Mouse (Mus musculus) G1E-ER4 (cell line): Measurements from ENCODE around the gene Rbks. TPM values are rescaled to one million over a fixed set of nuclear protein-coding genes. Genes with fewer than 3 reads are reported as not detected.

Experiments used
- GATA1 ChIP-seq: IDR thresholded peaks from one replicate; pipeline ENCODE4 v1.8.0; 2012; ENCODE audit warnings: low read length, inconsistent platforms
- polyA plus RNA-seq: library from polyadenylated mRNA; stranded (reverse); fragments of >175 nt; gene quantifications from 2 replicates; pipeline ENCODE4 v1.2.3, GENCODE M21; 2012

Gene Rbks
- polyA plus RNA-seq, 1 experiment, result 7.9 TPM

DNA sequence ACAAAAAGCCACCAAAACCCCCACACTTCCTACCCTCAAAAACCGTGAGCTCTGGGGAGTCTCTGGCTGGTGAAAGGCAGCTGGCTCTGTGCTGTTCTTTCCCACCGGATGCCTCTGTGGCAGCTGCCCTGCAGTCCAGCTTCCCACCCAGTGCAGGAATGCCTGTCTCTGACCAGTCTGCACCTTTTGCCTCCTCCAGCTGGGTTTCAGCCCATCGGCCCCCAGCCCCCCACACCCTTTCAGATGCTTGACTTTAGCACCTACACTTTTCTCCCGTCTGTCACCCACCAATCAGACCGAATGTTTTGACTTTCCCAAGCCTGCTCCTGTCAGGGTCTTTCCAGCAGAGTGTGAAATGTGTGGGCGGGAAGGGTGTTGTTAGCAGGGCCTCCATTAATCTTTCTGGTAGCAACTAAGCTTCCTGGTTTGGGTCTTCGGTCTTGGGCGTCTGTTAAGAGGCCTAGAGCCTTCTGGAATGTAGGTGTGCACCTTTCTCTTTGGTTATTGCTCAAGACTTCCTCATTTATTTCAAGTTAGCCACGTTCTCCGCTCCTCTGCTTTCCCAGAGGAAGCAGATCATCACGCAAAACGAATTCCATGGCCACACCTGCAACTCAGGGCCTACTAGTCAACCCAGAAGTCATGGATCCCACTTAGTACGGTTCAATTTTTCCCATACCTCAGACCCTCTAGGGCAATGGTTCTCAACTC lies 86.9 kb downstream of the Rbks start:
- TF ChIP-seq GATA1, result no peak

DNA sequence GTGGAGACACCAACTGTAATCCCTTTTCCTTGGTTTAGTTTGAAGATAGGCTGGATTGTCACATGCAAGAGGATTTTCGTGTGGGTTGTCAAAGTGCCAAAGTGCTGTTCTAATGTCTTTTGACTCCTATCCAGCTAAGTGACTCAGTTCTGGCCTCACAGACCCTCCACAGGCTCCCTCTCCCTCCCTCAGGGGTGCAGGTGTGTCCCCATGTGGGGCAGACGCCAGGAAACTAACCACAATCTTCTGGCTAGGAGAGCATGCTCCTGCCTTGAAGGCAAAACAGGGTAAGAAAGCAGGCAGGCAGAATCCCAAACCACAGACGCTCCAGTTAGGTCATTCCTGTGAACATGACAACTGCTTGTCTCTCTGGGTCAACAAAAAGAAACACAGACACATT lies 91.3 kb downstream of the Rbks start:
- no peak for TF ChIP-seq GATA1

DNA sequence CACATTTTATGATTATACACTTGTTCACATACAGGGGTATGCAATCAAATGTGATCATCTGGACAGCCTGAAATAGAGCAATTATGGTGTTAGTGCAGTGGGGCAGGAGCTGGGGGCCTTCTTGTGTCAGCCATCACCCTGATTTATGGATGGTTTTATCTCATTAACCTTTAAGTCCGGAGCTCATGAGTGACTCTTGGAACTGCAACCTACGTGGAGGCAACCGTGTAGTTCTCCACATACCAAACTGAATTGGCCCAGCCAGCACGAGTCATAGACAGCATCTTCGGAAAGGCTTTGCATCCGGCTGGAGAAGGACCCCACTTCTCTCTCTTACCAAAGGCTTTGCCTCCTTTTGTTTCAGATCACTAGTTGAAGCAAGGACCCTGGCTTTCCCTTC lies 93.7 kb downstream of the Rbks start:
- no peak for TF ChIP-seq GATA1

DNA sequence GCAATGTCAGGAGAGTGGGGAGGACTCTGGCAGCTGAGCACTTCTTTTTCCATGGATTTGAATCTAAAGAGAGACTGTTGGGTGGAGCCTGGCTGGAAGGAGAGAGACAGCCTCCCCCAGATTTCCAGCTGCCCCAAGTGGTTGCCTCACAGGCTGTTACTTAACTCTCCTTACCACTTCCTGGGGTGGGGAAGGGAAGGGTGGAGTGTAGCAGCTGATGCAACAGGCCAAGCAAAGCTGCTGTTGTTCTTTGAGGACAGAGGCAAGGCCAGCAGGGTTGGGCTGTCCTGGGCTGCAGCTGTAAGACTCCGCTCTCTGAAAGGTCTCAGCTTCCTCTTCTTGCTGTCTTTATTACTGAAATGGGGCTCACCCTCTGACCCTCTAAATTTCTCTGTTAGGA lies 95.0 kb downstream of the Rbks start:
- no peak for TF ChIP-seq GATA1

DNA sequence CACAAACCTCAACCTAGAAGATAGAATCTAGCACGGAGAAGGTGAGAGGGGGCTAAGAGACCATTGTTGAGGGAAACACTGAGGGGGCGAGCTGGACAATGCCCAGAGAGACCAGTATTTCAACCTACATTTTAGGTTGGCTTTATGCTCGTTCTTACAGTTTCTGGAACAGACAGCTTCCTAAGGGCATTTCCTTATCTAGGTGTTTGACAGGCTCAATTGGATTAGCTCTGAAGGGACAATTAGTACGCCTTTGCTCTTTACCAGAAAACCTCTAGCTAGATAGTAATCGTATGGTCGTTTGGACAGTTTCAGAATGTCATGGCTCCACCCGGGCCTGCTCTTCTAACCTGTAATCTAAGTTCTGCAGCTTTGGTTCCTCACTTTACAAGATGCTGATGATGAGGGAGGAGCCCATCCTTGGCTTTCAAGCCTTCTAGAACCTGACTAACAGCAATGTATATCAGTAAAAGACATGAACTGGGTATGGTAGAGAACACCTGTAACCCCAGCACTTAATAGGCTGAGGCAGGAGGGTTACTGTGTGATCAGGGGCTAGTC lies 96.2 kb downstream of the Rbks start:
- TF ChIP-seq GATA1, result no peak

DNA sequence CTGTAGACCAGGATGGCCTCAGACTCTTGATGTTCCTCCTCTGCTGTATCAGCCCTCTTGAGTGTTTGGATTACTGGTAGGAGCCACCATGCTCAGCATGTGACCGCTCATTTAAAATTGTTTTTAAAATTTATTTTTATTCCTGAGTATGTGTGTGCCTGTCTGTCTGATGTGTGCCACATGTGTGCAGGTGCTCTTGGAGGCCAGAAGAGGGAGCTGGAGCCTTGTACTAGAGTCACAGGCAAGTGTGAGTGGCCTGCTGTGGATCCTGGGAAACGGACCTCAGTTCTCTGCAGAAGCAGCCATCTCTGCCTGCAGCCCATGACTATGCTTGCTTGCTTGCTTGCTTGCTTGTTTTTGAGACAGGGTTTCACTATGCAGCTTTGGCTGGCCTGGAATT lies 98.3 kb downstream of the Rbks start:
- TF ChIP-seq GATA1, result no peak

DNA sequence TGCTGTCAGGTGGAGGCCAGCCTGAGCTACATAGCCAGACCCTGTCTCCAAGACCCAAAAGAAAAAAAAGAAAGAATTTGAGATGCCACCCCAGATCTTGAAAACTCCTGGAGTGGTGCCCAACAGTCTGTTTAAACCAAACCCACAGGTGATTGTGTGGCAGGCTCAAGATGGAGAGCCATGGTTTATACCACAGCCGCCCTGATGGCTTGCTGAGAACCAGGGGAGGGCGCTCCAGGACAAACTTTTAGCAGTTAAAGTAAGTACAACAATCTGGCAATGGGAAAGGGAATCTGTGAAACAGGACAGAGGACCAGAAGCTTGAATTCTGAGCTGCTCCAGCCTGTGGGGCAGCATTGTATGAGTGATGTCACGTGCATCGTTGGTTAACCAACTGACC lies 98.8 kb downstream of the Rbks start:
- TF ChIP-seq GATA1, result no peak

DNA sequence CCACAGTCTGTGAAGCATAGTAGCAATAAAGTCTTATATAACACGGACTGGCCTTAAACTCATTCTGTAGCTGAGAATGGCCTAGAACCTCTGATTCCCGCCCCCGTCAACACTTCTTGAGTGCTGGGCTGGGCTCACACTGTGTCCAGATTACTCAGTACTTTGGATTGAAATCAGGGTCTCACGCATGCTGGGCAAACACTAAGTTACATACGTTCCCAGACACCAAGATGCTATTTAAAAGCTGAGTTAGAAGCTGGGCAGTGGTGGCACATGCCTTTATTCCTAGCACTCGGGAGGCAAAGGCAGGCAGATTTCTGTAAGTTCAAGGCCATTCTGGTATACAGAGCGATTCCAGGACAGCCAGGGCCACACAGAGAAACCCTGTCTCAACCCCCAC lies 99.3 kb downstream of the Rbks start:
- TF ChIP-seq GATA1, result no peak

DNA sequence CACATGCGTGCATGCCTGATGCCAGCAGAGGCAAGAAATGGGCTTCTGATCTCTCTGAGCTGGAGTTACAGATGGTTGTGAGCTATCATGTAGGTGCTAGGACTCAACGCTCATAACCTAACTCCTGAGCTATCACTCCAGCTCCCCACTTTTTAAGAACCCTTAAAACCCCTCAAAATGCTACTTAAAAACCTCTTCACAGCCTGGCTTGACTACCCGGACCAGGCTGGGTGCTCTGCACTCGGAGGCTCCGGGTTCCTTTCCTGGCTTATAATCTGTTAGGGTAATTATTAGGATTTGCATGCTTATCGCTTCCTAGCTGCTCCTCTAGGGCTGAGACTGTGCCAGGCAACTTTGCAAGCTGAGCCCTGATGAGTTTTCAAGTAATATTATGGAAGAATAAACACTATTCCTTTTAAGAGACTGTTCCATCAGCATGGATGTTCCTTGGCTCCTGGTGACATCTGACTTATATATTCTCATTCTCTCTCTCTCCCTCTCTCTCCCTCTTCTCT lies 99.9 kb downstream of the Rbks start:
- no peak for TF ChIP-seq GATA1

DNA sequence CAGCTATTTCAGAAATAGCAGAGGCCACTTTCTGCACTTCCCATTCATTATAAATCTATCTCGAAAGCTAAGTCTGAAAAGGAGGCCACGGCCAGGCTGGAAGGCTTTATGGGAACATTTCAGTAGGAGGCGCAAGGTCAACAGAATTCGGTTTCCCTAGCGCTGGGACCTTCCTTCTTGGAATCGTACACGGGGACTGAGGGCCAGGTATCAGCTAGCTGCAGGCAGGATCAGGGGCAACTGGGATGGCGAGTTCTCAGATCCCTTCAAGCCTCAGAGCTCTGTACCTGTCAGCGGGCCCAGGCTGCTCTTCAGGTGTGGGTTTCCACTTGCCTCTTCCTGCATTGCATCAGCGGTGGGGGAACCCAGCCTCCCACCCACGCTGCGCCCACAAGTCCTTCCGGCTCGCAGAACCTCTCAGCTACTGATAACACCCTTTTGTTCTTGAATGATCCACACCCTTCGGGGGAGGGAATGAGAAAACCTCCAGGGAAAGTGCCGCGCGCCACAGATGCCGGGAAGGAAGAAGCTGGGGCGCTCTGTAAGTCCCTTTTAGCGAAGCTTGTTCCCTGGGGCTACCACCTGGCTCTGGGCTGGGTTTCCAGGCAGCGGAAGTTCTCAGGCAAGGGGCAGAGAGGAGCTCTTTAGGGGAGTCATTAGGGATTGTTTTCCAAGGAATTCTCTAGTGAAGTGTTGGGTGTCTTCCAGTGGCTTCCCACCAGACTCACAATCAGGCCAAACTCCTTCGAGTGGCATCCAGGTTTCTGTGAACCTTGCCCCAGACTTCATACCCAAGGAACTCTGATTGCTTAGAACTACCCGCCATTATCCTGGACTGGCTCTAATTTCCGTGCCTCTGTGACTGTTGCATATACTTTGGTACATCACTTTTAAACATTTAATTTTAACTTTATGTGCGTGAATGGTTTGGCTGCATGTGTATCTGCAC lies 100.7 kb downstream of the Rbks start, which contains the start of gene Mrpl33:
TSS of gene Mrpl33 (plus strand) at position 455 of the 949 bp plus-strand sequence.
- TF ChIP-seq GATA1, result no peak

DNA sequence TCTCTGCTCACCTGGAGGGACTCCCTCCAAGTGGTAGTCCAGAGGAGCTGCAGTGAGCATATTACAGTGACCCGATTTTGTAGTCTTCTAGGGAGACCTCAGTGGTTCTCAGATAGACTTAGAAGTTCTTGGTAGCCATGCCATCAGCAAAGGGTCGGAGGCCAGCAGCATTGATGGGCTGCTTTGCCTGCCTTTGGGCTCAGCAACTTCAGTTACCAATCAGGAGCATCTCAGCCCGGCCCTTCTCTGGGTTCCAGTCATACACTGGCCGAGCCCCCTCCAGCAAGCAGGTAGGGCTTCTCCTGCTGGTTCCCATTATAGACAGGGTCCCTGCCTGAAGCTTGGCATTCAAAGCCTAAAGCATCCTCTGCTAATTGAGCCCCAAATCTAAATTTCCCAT lies 101.6 kb downstream of the Rbks start:
- TF ChIP-seq GATA1, result no peak

DNA sequence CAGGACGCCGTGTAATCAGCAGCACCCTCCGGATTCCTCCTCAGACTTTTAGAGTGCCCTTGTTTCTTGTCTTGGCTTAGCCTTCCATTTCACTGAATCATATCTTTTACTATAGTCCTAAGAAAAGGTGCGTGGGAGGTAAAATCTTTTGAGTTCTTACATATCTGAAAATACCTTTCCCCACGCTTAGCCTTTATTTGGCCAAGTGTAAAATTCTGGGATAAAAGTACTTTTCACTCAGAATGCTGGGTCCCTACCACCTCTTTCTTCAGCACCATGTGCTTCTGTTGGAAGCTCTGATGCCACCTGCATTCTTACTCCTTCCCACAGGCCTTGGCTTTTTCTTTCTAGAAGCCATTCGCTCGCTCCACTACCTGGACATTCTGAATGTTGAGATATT lies 106.3 kb downstream of the Rbks start:
- no peak for TF ChIP-seq GATA1

DNA sequence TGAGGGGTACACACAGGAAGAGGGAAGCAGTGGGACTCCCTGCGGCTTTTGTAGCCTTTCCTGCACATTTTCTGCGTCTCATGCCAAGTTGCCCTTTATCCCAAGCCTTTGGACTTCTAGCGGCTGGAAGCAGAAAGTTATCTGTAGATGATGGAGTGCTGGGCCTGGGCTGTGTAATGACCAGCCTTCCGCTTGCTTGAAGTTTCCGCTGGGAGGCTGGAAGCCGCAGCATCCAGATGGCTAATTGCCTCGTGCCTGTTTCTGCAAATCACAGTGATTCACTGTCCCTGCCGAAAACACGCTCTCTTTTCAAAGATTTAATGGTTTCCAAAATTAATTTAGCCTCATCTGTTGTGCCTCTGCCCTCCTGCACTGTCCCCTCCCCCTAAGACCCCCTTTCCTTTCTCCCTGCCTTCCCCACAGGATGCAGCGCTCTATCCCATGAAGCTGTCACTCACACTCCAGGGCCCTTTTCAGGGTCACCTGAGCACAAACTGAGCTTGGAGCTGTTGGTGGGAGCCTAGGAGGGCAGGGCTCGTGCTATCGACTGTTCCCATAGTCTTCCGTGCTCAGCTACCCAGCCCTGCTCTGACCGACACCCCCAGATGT lies 107.6 kb downstream of the Rbks start:
- no peak for TF ChIP-seq GATA1

DNA sequence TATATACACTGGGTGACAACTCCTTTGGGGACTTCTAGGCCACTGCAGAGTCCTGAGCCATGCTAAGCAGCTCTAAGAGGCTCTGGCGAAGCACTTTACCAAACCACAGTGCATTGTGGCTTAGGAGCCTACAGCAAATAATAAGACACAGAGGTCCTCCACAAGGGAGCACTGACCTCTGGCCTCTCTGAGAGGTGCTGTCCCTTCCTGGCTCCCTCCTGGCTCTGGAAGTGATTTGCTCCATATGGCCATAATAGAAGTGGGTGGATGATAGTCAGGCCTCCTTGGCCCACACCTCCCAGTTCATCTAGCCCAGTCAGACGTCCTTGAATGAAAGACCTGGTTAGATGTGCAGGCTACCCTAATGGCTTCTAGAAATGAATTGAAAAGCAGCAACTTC lies 109.4 kb downstream of the Rbks start:
- no peak for TF ChIP-seq GATA1

DNA sequence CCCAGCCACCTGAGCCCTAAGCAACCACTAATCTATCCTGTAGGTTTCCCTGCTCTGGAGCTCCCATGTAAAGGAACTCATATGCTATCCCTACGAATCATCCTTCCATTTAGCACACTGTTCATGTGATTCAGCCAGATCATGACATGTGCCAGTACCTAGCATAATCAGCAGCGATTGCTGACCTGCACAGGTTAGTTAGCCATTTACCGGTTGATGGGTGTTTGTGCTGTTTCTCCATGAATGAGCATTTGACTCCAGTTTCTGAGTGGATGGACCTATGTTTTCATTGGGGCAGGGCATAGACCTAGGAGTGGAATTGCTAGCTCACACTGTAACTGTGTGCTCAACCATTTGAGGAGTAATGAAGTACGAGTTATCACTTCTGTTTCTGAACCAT lies 111.9 kb downstream of the Rbks start:
- no peak for TF ChIP-seq GATA1

DNA sequence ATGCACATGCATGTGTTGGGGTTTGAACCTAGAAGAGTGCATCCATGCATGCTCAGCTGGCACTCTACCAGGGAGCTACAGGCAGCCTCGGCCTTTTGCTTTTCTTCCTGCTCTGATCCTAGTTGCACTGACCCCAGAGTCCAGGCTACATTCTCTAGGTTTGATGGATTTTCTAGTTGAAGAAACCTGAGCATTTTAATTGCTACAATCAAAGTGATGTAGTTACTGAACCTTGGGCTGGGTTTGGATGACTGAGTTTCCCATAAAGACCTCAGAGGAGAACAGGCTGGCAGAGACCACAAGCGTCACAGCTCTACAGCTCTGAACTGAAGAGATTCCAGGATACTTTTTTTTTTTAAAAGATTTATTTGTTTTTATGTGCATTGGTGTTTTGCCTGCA lies 114.2 kb downstream of the Rbks start:
- no peak for TF ChIP-seq GATA1
